Mouse (Mus musculus) layer of hippocampus, adult 8-10 months (tissue): Measurements from ENCODE around the gene Efna3. TPM values are rescaled to one million over a fixed set of nuclear protein-coding genes. Genes with fewer than 3 reads are reported as not detected.

ENCODE experiments used
- DNase-seq, 2 experiments: peaks; one replicate each; pipeline ENCODE4 v3.0.0; 2022; ENCODE audit warnings: low spot score in 2 of 2
- total RNA-seq, 4 experiments: library from RNA; stranded (reverse); gene quantifications; 2 replicates each; pipeline ENCODE4 v1.2.4; 2022

The Efna3 gene
- total RNA-seq, 4 experiments from 2014 or later = 57.7 to 72.8 (median 60.8) TPM

GRCm38 (mm10) chr3:89315930-89316831 lies 6.6 kb downstream of the Efna3 start:
- DNase-seq = no peak

DNA sequence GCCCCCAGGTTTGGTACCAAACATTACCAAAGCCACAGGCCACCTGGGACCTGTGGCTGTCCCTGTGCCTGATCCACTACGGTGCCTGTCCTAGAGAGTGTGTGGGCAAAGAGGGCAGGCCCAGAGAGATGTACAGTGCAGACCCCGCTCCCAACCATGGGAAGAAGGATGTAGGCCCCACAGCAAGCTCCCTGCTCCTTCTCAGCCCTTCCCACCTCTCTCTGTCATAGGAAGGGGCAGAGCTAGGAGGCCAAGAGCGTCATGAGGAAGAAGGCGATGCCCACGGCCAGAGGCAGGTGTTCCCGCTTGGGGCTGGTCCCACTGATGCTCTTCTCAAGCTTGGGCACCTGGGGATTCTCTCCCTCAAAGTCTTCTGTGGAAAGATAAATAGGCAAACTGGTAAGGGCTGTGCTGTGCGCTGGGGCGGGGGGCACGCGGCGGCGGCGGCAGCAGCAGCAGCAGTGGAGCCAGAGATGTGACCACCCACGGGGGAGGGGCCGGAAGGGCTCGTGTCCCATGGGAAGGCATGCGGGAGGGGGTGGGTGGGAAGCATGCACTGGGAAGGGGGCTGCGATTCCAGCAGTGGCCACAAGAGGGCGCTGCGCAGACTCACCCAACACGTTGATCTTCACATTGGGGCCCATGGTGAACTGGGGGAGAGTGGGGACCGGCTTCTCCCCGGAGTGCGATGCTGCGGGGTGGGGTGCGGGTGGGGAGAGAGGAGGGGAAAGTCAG lies 7.4 kb downstream of the Efna3 start:
- DNase-seq = peak in 1 of 2 experiments; percentile 86

GRCm38 (mm10) chr3:89314791-89315190 lies 8.0 kb downstream of the Efna3 start:
- no peak for DNase-seq

- no peak for DNase-seq
Observed at GRCm38 (mm10) chr3:89314340-89314739, 8.4 kb downstream of the Efna3 start.

DNA sequence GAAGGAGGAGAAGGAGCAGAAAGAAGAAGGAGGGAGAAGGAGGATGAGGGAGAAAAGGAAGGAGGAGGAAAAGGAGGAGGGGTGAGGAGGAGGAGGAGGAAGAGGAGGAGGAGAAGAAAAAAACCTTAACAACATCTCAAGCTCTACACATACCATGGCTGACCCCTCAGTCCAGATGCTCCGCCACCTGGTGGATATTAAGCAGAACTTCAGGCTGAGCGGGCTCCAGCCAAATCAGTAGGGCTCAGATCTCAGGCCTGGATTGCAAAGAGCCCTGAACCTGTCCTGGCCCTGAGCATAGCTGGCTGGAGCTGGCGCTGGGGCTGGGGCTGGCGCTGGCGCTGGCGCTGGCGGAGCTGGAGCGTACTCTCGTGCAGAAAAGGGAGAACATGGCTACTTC lies 14.7 kb downstream of the Efna3 start:
- DNase-seq = peak in 1 of 2 experiments; percentile 54

DNA sequence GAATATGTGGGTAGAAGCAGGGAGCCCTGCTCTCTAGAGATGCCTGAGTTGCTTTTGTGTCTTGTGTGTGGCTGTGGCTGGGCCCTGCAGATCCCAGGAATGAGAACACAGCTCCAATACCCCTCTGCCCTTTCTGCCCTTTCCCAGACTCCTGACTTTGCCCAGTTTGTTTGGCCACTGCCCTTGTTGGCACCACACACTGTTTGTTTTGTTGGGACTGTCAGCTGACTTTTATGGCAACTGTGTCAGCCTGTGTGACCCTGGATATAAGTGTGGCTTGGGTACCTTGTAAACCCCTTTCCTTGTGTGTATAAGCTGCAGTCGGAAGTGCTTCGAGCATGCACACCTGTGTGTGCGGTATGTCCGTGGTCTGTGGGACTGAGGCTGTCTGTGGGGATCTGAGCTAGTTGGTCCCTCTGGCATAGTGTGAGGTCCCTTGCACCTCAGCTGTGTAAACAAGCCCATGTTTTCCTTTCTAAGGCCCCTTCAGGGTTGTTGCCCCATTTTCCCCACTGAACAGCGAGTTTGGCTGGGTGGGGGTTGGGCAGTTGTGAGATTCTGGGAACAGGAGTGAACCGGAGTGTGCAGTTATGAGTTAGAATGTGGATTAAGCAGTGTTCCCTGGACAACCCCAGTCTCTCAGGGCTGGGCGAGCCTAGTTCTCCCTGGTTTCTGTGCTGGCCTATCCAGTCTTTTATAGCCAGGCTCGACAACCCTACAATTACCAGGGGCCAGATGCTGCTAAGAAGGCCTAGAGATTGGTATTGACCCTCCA lies 17.0 kb downstream of the Efna3 start:
- DNase-seq = no peak

DNA sequence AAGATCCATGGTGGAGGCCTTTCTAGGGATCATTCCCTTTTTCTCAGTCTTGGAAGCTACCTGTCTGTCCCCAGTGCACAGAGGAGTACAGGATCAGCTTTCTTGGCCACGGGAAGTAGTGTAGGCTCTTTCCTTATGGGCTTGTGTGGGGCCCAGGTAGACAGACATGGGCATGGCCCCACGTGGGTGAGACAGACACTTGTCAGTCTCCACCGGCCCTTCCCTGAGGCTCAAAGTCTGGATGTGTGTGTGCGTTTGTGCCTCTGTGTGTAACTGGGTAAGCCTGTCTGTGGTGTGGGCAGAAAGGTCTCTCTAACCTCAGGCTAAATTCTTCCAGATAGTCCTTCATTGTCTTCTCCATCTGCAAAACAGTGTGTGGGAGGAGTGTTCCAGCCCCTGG lies 17.7 kb downstream of the Efna3 start:
- DNase-seq = no peak

- DNase-seq = no peak
Observed at GRCm38 (mm10) chr3:89304440-89304839, 18.3 kb downstream of the Efna3 start.

- DNase-seq = no peak
Observed at GRCm38 (mm10) chr3:89300514-89300913, 22.3 kb downstream of the Efna3 start.

DNA sequence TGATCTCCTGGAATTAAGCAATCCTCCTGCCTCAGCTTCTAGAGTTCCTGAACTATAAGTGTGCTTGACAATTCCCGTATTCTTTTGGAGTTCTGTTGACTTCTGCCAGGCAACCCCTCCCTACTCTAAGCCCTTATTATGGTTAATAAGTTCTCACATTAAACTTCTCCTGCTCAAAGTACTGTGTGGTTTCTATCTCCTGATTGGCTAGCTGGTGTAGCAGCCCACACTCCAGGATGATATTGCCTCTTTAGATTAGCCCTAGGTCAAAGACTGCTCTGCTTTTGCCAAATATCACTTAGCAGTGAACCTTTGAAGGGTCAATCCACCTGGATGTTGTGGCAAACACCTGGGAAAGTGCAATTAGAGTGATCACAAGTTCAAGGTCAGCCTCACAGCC lies 22.7 kb downstream of the Efna3 start:
- no peak for DNase-seq

DNA sequence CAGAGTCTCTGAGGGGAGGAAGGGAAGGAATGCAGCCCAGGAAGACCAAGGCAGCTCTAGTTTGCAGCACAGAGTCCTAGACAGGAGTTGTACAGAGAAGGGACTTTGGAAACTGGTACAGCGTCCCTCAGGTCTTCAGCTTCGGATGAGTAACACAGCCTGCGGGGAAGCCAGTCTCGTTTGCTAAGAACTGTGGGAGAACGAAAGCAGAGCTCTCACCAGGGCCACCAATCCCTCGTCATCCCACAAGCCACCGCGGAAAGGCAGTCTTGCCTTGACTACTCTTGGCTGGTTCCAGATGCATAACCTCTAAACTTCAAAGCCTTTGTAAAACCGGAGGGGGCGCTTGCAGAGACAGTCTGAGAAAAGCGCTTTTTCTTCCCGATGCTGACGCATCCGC lies 23.3 kb downstream of the Efna3 start:
- DNase-seq = no peak

GRCm38 (mm10) chr3:89298908-89299307 lies 23.9 kb downstream of the Efna3 start:
- no peak for DNase-seq

- no peak for DNase-seq
Observed at GRCm38 (mm10) chr3:89296761-89297396, 25.9 kb downstream of the Efna3 start.

- no peak for DNase-seq
Observed at GRCm38 (mm10) chr3:89295685-89296230, 27.0 kb downstream of the Efna3 start.

DNA sequence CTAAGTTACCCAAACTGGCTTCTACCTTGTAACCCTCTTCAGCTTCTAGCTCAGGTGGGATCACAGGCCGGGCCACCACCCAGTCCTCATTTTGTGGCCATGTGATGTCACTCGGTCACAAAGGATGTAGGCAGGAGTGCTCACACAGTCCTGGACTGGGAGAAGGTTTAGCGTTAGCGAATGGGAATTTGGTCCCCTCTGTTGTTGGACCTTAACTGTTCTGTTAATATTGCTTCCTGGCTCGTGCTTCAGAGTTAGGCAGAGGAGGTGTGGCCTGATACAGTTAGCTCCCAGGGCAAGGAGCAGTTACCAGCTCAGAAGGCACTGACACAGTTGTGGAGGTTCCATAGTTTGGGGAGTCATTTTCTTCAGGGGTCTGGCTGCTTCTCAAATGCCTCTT lies 28.6 kb downstream of the Efna3 start:
- DNase-seq = no peak

DNA sequence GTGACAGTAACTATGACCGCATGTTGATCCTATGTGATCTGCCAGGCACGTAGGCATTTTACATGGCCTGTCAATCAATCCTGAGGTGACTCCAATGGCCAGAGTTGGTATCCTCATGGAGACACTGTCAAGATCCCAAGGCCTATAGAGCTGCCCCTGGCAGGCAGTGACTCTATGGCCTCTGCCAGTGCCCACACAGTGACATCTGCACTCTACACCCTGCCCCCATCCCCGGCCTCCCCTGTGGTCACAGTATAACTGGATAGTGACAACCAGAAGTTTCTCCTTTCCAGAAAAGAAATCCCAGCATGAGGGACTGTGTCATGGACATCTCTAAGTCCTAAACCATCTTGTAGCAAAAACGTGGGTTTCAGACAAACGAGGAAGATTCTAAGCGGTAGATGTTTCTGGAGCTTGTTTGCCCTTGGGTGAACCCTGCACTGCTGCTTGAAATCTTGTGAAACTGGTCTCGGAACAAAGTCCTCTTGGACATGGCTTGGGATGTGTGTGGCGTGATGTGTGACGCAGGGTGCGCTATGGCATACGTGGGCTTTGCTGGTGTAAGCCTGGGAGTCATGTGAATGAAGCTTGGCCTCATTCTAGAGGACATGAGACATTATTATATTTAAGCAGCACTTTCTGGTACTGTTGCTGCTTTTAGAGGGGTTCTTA lies 29.4 kb downstream of the Efna3 start:
- DNase-seq = no peak

GRCm38 (mm10) chr3:89292303-89292702 lies 30.5 kb downstream of the Efna3 start:
- no peak for DNase-seq

DNA sequence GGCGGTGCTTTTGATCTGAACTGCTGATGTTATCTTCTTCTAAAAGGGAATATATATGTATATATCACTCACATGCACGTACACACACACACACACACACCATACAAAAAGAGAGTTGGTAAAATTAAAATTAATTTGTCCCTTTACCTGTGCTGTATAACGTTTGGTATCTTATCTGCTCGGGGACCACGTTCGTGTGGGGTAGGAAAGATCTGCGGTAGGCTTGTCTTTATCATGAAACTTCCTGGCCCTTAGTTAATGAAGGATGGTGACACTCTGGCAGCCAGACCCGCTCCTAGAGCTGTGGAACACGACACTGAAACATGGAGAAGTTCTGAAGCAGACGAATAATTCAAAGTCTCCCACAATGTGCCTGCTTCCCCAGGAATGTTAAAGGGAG lies 30.9 kb downstream of the Efna3 start:
- DNase-seq = no peak

DNA sequence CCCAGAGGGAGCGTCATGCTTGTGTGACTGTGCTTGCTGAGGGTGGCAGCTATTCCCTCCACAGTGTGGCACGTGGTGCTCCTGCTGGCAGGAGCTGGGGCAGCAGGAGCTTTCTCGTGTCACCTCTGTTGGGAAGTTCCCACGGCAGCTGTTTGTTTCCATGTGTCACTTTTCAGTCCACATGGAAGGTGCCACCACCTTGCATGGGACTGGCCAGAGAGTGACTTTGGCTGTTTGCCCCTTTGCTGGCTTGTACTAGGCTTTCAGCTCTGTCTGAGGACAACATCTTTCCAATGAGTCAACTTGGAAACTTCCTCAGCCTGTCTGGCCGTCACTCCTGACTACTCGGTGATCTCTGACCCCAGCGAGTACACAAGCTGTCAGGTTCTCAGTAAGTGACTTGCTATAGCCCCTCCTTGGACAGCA lies 34.2 kb downstream of the Efna3 start:
- no peak for DNase-seq

- DNase-seq = no peak
Observed at GRCm38 (mm10) chr3:89287286-89287685, 35.5 kb downstream of the Efna3 start.
